Mouse (Mus musculus) spleen, embryonic (tissue): ENCODE measurements at regions not wholly inside any gene's neighbourhood (a gene's known extent, or its start where the extent isn't known, plus 50 kb on each side); places are given as distances from the start of the nearest gene placed in this dataset.
"Not testable (repeated sequence)": the region's sequence is repeated elsewhere in the genome, so short reads cannot be mapped to it uniquely, and the experiment has no call there.

Experiments used
- CTCF ChIA-PET: fragments of 350-600 bp; sonication (Branson Sonifier 250); formaldehyde crosslinking; loops from one replicate; lab custom pipeline; 2022; lab: Charles Lee

DNA sequence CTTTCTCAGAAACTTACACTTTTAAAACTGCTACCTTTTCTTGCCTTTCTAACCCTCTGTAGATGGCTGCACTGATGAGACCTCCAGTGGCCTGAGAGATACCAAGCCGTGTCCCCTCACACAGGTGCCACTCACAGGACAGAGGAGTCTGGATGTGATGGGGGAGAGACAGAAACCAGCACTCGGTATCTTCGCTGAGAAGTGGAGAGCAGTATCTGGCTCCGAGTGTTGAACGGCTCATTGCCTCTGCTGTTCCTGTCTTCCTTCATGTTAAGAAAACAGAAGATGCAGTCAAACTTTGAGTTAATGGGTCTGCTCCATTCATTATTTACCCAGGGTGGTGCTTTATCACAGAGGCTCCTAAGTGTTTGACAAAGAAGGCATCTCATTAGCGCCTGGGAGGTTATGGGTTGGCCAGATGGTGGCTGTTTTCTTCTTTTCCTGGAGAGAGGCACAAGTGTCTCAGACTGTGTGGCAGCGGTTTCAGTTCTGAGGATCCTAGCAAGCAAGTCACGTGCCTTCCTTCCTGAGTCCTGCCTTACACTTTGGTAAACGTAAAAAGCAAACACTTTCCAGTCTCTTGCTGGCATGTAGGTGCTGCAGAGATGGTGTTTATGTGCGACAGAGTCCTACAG lies 248.6 kb downstream of the Sec16b start:
- CTCF ChIA-PET: no interaction called here

DNA sequence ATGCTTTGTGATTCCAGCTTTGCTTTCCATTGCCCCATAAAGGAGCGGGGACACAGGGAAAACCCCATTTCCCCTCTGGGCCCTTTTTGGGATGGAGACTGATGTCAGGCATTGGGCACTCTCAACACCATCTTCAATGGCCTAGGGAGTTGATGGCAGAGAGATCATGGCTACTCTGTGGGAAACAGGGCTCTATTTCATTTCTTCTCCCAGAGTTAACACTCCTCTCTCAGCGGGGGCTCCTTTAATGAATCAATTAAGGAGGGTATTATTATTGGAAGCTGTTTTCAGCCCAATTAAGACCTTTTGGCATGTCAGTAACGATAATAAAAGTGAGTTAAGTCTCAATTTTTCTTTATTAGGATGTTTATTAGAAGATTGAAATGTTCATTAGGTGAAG lies 250.4 kb downstream of the Sec16b start:
- CTCF ChIA-PET: no interaction called here

DNA sequence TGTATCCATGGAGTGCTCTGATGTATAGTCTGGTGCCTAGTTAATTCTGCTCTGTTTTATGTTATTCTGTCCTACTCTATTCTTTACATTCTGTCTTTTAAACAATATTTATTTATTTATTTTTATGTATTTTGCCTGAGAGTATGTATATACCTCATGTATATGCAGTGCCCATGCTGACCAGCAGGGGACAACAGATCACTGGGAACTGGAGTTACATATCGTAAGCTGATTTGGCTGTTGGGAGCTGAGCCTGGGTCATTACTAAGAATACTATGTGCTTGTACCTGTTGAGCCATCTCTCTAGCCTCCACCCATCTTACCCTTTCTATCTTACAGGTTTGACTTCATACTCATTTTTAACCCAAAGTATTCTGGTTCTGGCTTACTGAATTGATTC lies 251.8 kb downstream of the Sec16b start:
- CTCF ChIA-PET: no interaction called here

DNA sequence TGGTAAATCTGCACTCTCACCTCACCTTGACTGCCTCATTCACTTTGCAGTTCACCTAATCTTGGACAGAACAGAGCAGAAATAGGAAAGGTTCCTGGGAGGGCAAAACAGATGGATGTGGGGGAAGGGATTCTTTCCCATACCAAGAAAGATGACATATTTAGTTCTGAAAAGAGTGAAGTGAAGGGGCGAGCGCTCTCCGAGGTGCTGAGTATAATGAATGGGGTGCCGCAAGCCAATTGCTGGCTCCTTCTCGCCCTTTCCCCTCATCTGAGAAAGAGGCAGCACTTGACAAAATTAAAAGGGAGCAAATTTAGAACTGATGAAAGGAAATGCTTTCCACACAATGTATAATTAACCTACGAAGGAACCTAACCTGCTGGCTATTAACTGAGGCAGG lies 261.7 kb downstream of the Sec16b start:
- CTCF ChIA-PET: no interaction called here

DNA sequence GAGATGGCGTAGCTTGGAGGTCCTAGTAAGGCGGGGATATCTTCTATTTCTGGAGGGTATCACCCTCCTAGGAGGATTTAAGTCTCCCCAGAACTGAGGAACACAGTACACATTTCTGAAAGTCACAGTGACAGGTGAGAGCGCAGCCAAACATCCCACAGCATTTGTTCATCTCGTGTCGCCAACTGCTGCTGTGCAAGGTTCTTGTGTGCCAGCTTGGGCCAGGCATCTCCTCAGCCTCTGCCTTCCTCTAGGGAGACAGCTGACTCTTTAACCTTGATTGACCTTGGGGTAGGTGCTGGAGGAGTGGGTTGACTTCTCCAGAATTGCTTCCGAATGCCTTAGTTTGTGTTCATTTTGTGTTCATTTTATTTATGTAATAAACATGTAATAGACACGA lies 291.2 kb downstream of the Sec16b start:
- CTCF ChIA-PET: no interaction called here

DNA sequence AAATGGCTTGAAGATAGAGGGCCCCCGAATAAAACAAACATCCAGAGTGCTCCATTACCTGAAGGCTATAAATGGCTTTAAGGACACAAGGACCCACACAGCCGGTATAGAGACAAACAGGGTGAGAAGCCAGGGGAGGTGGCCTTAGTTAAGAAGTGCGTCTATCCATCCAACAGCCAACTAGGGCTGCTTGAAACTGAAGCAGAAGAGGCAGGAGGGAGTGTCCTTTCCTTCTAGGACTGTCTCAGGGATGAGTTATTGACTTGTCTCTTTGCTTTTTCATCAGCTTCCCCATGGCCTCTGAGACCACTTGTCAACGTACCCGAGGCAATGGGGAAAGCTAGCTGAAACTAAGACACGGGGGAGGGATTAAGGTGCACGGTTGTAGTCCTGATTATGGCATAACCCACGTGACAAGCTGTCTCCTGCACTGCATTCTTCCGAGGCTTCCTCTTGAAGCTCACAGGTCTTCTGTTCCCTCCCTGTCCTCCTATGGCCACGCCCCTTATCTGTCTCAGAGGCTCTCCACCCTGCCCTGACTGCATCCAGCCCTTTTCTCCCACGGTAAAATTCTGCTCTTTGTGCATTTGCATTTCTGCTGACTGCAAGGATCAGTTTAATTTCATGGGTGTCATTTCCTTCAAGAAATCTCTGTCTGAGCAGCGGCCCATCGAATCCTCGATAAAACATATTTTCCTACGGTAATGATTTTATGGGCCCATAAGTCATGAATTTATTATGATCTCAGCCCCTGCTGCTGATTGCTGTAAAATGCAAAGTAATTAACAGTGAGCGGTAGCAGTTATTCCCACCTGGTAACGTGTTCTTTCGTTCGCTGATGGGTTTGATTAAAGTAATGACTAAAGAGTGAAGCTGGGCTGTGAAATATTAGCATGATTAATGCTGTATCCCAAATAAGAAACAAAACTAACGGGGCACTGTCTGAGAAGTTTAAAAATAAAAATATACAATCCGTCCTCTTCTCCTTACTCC lies 292.3 kb downstream of the Sec16b start:
- CTCF ChIA-PET: no interaction called here

DNA sequence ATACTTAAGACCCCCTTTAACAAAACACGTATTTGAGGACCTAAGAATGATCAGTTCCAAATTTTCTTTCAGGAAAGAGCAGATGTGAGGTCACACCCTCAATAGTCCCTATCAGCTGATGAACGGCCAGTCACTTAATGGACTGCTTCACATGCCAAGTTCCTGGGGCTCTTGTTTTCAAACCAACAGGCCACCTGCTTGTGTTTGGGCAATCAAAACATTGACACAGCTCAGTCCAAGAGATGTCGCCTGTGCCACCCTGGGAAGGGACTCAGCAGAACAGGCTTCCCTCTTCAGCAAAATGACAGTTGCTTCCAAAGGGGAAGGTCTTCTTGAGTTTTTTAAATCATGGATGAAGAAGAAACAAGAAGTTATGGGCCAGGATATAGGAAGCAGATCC lies 294.6 kb downstream of the Sec16b start:
- CTCF ChIA-PET: no interaction called here

DNA sequence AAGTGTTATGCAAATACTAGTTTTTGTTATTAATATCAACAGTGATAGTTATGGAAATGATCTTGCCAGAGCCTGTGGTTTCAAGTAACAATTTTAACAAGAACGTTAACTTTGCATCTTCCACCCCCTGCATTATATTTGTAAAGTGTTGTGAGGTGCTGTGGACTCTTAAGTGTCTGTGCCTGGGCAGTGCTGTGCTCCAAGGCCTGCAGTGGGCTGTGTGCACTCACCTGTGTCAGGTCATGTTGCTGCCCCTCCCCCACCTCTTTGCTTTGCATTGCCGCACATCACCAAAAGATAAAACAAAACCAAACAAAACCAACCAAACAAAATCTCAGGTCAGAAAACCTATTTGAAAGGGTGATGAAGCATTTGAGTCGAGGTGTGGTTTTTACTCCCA lies 297.7 kb downstream of the Sec16b start:
- CTCF ChIA-PET: no interaction called here

DNA sequence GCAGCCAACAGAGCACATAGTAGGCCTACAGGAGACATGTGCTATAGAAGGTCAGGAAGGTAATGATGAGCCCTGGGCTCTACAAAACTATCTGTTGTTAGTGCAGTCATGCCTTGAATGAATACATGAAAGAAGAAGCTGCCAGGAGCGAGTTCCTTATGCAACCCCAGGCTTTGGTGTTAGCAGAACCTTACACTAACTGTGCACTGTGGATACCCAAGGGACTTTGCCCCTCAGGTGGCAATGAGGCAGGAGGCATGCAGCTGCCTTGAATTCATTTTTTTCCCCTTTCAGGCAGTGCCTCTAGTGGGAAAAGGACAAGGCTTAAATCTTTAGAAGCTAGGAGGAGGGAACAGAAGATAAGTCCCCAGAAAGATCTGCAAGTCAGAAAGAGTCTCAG lies 299.8 kb downstream of the Sec16b start:
- CTCF ChIA-PET: no interaction called here

DNA sequence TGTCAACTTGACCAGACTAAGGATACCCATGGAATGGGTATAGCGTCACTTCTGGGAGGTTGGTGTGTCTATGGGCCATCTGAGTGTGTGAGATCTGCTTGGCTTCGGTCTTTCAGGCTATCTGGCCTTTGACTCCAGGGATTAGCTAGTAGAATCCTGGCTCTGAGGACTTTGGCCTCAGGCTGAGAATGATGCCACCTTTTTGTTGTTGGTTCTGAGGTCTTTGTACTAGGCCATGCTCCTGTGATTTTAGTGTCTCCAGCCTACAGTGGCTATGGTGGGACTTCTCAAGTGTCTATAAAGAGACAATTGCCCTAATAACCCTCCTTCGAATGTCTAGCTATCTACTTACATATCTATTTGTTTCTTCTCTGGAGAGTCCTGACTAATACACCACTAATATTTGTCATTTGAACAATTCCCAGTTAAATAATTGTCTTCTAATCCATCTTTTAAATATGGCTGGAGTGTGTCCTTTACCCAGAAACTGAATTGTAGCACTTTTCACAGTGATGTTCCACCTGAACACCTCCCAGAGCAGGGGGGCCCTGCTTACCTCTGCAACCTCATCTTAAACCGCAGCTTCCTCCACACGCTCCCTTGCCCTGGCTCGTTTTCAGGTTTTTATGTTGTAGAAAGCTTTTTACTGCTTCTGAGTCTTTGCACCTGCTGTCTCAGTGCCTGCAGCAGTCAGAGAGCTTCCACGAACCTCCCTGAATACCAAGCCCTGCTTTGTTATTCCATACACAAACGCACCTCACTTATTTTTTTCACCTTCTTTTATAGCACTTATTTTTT lies 303.3 kb downstream of the Sec16b start:
- CTCF ChIA-PET: no interaction called here

DNA sequence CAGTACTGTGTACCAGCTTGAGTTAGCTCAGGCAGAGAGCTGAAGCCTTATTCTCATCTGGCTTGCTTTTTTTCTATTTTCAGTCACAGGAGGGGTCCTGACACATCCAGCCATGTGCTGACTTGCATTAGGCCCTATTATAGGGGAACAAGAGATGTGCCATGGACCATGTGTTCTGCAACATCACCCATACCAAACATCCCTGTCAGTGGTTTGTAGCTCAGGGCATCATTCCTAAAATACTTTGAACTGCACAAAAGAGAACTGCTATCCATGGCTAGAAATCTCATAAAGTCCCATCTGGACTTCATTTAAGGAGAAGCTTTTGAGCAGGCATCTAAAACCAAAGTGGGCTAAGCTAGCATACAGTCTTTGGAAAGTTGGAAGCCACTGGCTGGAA lies 304.1 kb downstream of the Sec16b start:
- CTCF ChIA-PET: no interaction called here

DNA sequence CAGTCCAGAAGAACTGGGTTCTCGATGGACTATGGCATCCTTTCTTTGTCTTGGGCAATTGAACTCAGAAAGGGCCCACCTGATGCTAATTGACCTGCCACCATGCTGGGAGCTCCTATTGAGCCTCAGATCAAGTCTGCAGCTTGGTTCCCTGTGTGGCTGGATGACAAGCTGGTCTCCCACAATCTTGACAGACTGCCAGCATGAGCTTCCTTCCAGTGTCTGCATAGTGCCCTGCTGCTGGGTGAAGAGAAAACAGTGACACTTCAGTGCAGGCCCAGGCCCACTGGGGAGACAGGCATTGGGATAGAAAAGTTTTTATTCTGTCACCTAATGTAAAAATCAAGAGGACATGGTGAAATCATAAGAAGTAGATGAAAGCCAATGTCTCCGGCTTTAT lies 321.4 kb downstream of the Sec16b start:
- CTCF ChIA-PET: no interaction called here

DNA sequence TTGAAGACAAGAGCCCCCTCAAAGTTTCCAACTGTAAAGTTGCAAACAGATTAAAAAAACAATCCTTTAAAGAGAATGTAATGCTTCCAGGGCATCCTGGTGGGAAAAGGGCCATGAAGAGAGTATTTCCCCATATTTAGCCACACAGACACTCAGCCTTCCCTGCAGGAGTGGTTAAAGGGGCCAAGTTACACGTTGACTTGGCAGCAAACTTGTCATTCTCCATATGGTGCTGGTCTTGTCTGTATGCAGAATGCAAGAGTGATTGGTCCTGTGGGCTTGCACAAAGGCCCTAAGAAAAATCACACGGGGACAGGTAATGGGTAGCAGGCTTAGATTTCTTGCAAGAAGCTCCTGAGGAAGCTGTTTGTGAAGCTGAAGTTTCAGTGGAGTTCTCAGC lies 325.0 kb downstream of the Sec16b start:
- CTCF ChIA-PET: no interaction called here

DNA sequence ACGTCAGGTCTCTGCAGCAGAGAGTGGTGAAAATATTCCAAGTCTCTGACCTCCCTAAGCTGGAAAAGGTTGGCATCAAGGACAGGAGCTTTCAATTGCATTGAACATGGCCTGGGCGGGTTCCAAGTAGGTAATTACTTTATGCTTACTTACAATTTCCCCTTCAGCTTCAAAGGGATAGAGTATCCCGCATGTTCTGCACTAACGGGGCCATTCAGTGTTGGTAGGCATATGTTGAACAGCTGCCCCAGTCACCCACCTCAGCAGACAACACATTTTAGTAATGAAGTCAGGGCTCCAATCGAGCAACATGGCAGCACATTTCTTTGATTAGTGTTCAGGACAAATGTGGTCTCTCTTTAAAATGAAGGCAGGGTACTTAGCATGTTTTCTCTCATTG lies 366.2 kb downstream of the Sec16b start:
- CTCF ChIA-PET: no interaction called here

DNA sequence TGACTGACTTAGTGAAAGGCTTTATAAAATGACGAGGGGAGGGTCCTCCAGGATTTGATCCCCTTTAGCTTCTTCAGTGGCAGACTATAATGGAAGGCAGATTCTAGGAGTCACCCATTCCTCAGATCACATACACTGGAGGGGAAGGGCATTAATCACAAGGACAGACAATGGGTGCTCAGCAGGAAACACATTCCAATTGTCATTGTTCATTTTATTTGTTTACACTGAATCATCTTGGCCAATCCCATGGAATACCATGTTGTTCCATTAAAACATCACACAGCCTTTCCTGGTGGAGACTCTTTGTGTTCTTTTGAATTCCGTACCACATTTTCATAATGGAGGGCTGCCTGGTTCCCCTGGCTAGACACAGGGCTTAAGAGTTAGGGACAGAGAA lies 368.5 kb downstream of the Sec16b start:
- CTCF ChIA-PET: no interaction called here

DNA sequence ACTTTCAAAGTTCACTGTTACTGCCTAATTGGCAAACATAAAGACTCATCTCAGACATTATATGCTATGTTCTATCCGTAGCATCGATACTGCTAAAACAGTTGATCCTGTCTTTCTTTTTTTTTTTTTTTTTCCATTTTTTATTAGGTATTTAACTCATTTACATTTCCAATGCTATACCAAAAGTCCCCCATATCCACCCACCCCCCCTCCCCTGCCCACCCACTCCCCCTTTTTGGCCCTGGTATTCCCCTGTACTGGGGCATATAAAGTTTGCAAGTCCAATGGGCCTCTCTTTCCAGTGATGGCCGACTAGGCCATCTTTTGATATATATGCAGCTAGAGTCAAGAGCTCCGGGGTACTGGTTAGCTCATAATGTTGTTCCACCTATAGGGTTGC lies 370.6 kb downstream of the Sec16b start:
- CTCF ChIA-PET: not testable (repeated sequence)

DNA sequence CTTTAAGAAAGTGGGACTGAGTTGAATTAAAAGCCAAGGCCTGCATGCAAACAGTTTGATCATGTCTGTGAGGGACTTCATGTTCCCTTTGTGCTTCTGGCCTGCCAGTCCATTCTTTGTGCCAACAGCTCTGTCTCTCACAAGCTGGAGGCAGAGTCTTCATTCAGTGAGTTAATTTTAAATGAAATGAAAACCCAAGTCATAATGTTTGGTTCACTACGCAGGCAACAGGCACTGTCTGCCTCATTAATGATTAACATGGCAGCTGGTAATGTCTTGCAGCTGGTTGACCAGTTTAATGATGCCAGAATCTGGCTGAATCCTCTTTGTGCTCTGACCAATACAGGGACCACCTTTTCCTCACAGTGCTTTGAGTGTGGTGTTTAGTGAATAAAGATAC lies 380.6 kb downstream of the Sec16b start:
- CTCF ChIA-PET: no interaction called here

DNA sequence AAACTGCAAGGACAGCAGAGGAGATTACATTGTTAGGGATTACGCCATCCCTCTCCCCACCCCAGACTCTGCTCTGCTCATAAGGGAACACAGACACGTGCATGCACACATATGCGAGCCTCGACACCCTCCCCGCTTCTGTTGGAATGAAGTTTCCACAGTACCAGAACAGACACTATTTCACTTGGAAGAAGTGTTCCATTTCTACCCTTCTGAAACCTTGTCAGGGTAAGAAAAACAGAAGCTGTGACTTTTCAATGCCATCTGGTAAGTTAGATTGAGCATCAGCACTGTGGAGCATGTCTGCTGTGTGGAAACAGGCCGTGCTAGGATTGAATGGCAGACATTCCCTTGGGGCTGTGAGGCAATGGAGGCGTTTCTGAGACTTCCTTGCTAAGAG lies 382.0 kb downstream of the Sec16b start:
- CTCF ChIA-PET: interaction anchor here (0.6 kb wide), 1 partner anchor 921 kb away, joined by 3 read pairs; no protein-coding TSS in a partner anchor

DNA sequence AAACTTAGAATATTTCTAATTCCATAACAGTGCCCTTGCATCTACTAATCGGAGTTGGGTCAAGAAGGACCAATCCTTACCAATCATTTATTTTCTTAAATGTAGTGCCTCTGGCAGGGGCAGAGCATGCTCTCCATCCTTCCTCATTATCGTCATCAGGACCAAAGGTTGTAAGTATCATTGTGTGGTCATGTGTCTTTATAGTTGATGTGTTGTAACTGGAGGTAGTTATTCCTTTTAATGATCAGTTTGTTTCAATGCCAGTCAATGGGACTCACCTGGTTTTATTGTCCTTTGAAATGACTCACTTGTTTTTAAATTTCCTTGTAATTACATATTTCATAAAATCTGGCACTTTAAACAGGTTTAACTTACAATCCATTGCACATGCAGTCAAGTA lies 399.6 kb downstream of the Sec16b start:
- CTCF ChIA-PET: no interaction called here

DNA sequence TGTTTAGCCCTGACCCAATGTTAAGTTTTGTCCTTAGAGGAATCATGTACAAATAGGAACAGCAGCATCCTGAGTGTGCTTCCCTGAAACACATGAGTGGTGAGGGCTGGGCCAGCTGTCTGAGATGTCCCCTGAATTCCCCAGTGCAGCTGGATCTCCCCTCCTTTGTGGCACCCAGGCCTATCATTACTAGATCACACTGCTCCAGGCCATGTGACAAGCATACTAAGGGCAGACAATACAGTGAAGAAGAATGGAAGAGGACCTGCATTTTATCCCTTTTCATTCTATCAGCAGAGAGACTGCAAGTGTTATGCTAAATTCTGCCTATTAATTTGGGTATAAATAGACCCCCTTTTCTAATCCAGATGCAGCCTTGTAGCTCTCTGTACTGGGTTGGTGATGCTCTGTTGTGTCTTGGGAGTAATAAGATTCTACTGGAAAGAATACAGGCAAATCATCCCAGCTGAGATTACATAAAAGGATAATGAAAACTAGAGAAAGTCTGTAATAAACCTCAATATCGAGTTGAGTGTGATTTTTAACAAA lies 418.3 kb downstream of the Brinp2 start:
- CTCF ChIA-PET: no interaction called here

DNA sequence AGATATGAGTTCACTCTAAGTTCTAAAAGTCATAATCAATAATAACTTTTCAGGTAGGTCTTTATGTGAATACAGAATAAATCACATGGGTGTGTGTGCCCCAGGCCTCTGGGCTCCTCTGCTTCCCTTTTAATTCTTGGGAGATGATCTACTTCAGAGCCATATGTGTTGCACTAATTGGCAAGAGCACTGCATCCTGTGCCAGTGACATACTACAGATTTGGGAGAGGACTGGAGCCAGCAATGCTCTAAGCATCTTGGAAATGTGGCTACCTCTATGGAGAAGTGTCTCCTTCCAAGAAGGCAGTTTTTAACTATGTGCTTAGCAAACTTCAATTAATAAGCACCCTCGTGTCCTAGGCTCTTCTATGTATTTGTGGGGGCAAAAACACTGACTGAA lies 416.6 kb downstream of the Brinp2 start:
- CTCF ChIA-PET: no interaction called here

DNA sequence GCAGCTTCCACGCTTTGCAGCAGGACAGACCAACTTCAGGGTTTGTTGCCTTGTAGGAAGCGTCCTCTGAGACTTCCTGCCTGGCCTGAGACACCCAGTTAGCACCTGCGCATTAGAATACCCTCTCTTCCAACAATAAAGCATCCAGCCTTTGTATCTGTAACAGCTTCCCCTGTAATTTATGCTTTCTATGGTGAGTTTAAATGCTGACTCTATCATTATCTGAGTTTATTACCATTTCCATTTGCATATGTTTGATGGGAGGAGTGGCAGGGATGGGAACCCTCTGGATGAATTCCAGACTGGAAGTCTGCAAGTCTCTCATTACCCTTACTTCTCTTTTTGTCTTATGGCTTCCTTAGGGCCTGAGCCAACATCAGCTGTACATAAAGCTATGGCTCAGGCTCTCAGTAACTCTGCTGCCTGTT lies 415.8 kb downstream of the Brinp2 start:
- CTCF ChIA-PET: no interaction called here
